Mouse (Mus musculus) E14TG2a.4 (cell line): ENCODE data around the gene H2-T22.

Source experiments
- CTCF ChIP-seq: conservative IDR thresholded peaks from 2 replicates; pipeline ENCODE4 v1.5.1; 2014; ENCODE audit warnings: low read length
- POU5F1 ChIP-seq: IDR thresholded peaks from 2 replicates; pipeline ENCODE4 v1.6.1; 2014; ENCODE audit warnings: low read length, borderline replicate concordance

DNA sequence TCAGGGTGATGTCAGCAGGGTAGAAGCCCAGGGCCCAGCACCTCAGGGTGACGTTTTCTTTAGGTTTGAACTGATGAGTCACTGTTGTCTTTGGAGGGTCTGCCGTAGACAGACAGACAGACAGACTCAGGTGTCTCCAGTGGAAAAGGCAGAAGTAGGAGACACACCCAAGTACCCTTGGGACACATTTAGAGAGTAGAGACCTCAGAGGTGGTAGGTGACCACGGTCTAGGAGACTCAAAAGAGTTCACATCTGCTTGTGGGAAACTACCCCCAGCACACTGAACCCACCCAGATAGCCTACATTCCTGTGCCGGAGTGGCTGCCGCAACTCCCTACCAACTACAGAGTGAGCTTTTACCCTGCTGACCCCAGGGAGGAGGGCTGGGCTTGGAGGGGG lies 27.6 kb downstream of the H2-T22 start:
- TF ChIP-seq CTCF (no peak), POU5F1 (no peak)
